Mouse (Mus musculus) kidney, adult 18-20 months (tissue): ENCODE data around the gene Slc39a9.

Experiments used
- DNase-seq: peaks from one replicate; pipeline ENCODE4 v3.0.0; 2021

Gene Slc39a9

GRCm38 (mm10) chr12:80654659-80655025 lies 11.0 kb downstream of the Slc39a9 start:
- DNase-seq: no peak

GRCm38 (mm10) chr12:80658661-80659060 lies 15.0 kb downstream of the Slc39a9 start:
- no peak for DNase-seq

GRCm38 (mm10) chr12:80662322-80662721 lies 18.6 kb downstream of the Slc39a9 start:
- DNase-seq: no peak

GRCm38 (mm10) chr12:80663935-80664334 lies 20.3 kb downstream of the Slc39a9 start:
- no peak for DNase-seq

- DNase-seq: no peak
These were observed 24.7 kb downstream of the Slc39a9 start for GRCm38 (mm10) chr12:80668391-80668790.

- DNase-seq: peak; percentile 59
These were observed 29.5 kb downstream of the Slc39a9 start for GRCm38 (mm10) chr12:80673170-80673569.

GRCm38 (mm10) chr12:80681340-80681739 lies 37.7 kb downstream of the Slc39a9 start:
- DNase-seq: peak; percentile 36

- DNase-seq: no peak
These were observed 39.9 kb downstream of the Slc39a9 start for GRCm38 (mm10) chr12:80683554-80683953.

- no peak for DNase-seq
These were observed 40.6 kb downstream of the Slc39a9 start for GRCm38 (mm10) chr12:80684316-80684715.

GRCm38 (mm10) chr12:80687788-80688211 lies 44.1 kb downstream of the Slc39a9 start:
- peak; percentile 22 for DNase-seq

- DNase-seq: no peak
These were observed 46.0 kb downstream of the Slc39a9 start for GRCm38 (mm10) chr12:80689696-80690095.

- DNase-seq: peak; percentile 42
These were observed 48.0 kb downstream of the Slc39a9 start for GRCm38 (mm10) chr12:80691671-80692091.

GRCm38 (mm10) chr12:80692269-80692972 lies 48.7 kb downstream of the Slc39a9 start, which contains the start of gene Plekhd1:
Gene Plekhd1, plus strand, starts transcription at chr12:80692591.
- peak; percentile 71 for DNase-seq

- no peak for DNase-seq
These were observed 50.0 kb downstream of the Slc39a9 start for GRCm38 (mm10) chr12:80693700-80694099.

GRCm38 (mm10) chr12:80695004-80695403 lies 51.3 kb downstream of the Slc39a9 start:
- peak; percentile 29 for DNase-seq

- no peak for DNase-seq
These were observed 55.0 kb downstream of the Slc39a9 start for GRCm38 (mm10) chr12:80698526-80699143.

GRCm38 (mm10) chr12:80699144-80699531 lies 55.5 kb downstream of the Slc39a9 start:
- DNase-seq: no peak

- no peak for DNase-seq
These were observed 57.6 kb downstream of the Slc39a9 start for GRCm38 (mm10) chr12:80701332-80701731.

- no peak for DNase-seq
These were observed 62.7 kb downstream of the Slc39a9 start for GRCm38 (mm10) chr12:80706208-80706914.

GRCm38 (mm10) chr12:80706915-80707604 lies 63.4 kb downstream of the Slc39a9 start:
- no peak for DNase-seq

GRCm38 (mm10) chr12:80715915-80716314 lies 72.2 kb downstream of the Slc39a9 start:
- no peak for DNase-seq

GRCm38 (mm10) chr12:80719141-80719540 lies 75.5 kb downstream of the Slc39a9 start:
- no peak for DNase-seq

GRCm38 (mm10) chr12:80720507-80720906 lies 76.8 kb downstream of the Slc39a9 start:
- DNase-seq: no peak
